Mouse (Mus musculus): ENCODE results near the gene Trim65.
"Not testable (repeated sequence)": the region's sequence is repeated elsewhere in the genome, so short reads cannot be mapped to it uniquely, and the experiment has no call there.

Trim65 gene

DNA sequence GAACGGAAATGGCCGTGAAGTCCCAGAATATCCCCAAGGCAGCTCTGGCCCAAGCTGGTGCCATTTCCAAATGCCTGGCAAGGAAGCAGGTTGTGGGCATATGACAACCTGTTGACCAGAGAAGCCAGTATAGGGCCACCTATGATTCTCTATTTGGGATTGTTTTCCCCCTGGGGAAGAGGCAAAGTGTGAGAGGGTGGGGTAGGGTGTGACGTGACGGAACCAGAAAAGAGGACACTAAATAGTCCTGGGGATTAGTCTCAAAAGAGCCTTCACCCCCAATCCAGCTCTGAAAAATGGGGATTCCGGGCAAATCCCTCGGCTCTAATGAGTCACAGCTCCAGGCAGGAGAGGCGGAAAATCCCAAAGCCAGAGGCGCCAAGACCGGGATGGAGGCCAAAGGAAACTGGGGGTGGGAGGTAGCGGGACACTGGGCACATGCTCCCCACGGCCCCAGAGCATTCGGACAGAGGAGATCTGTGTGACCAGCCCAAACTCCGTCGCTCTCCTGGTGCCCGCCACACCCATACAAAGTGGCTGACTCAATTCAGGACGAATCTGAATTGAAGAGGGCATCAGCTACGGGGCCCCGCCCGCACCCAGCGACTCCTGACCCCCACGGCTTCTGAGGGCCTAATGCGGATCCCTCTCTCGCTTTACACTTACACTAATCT is 22.3 kb downstream of the Trim65 start:
- no peak for DNase-seq (ENCODE audit: low spot score in 2 of 2)

DNA sequence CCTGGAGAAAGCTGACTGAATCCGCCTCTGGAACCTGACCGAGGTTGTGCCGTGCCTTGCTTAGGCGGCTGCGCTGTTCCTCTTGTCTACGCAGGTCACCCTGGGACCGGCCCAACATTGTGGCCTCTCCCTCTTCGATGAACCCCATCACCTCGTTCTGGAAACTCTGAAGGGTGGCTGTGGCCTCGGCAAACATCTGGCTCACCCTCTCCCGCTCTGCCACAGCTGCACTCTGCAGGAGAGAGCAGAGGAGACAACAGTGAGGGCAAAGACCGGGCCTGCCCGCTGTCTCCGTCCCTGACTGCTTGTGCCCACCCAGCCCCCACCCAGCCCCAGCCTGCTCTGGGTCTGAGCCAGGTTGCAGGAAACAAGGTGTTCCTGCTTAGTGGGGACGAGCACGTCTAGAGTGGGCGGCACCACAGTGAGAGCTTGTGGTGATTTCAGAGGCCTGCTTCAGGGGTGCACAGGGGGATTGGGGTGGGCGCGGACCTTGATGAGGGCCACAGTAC is 23.1 kb downstream of the Trim65 start:
- DNase-seq (ENCODE audit: low spot score in 2 of 2) = no peak

DNA sequence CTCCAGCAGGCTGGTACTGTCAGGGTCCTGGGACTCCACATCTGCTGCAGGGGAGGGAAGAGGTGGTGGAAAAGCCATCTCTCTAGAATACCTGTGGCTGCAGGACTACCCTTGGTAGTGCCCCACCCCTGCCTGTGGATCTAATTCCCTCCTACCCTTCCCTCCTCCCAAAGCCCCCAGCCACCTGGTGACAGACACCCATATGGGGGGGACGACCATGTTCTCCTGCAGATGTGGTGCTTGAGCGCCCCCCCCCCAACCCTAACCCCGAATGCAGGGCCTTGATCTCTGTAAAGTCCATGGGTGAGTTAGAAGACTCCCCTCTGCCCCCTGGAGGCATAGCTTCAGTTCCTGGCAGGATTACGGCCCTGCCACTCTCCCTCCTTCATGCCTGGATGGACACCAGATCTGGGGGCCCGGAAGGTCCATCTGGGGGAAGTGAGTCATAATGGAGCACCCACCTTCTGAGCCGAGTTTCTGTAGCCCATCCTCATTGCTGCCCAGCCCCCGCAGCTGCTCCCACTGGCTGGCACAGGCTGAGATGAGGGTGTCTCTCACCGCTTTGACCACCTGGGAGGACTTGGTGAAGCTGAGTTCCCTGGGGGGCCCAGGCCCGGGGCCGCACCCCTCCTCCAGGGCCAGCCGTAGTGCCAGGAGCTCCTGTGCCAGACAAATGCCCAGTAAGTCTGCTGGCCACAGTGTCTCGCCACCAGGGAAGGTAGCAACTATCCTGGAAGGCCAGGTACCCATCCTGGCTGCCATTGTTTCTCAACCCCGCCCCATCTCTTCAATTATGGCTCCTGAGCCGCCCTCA is 23.8 kb downstream of the Trim65 start:
- DNase-seq (ENCODE audit: low spot score in 2 of 2) = no peak

DNA sequence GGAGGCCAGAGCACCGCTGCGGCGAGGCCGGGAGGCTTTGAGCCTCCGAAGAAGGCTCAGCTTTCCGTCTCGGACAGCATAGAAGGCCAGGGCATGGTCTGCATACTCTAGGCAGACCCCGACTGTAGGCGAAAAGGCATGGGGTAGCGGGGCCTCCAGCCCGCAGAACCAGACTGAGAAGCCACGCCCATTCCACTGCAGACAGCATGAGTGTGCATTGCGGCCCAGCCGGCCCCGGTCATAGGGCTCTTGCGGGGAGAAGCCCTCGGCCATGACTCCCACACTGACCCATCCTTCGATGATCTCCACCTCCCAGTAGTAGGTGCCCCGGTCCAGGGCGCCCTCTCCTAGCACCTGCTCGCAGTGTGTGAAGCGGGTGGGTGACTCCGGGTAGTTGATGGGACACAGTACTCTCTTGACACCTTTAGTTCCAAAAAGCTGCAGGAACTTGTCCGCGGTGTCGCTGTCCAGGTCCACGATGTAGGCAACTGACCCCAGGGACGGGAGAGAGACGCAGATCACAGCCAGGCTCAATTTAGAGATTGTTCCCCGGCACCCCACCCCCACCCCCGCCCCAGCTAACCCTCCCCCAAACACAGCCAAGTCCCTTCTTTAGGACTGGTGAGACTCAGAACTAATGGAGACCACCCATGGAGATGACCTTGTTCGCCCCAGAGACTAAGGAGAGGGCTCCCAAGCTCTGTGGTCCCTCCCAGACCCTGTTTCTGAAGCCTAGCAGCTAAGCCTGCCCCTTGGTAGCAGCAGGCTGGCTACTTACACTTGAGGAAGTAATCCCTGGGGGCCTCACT is 24.6 kb downstream of the Trim65 start:
- DNase-seq (ENCODE audit: low spot score in 2 of 2) = no peak

DNA sequence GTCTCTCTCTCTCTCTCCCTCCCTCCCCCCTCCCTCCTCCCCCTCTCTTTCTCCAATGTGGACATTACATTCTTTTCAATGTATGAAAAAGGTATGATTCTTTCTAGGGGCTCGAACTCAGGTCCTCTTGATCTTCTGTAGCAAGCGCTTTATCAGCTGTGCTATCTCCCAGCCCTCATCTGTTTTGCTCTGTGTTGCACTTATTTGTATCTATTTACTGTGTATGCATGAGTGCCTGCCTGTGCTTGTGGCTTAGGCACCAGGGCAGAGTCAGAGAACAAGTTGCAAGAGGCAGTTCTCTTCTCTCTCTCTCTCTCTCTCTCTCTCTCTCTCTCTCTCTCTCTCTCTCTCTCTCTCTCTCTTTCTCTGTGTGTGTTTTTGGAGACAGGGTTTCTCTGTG is 25.9 kb downstream of the Trim65 start:
- DNase-seq (ENCODE audit: low spot score in 2 of 2) = no peak

DNA sequence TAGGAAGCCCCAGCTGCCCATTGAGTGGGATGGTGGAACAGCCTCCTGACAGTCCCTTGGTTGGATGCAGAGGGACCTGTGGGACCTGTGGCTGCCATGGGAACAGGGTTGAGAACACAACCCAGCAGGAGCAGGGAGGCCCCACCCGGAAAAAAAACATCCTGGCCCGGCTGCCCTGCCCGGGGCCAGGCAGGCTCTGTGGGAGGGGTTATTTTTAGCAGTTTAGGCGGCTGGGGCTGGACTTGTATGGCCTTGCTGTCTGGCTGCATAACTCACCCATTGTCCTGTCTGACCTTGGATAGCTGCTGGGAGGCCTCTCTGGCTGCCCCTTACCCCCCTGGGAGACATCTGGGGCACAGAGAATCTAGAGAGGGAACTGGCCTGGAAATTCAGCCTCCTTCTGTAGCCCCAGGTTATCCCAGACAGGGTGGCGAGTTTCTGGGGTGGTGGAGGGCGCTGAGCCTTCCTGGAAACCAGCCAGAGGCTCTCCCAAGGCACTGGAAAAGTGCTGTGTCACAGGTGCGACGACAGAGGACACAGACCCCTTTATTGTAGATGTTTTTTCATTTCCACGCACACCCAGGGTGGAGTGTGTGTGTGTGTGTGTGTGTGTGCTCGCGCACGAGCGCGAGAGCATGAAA is 26.8 kb downstream of the Trim65 start:
- no peak for DNase-seq (ENCODE audit: low spot score in 2 of 2)

DNA sequence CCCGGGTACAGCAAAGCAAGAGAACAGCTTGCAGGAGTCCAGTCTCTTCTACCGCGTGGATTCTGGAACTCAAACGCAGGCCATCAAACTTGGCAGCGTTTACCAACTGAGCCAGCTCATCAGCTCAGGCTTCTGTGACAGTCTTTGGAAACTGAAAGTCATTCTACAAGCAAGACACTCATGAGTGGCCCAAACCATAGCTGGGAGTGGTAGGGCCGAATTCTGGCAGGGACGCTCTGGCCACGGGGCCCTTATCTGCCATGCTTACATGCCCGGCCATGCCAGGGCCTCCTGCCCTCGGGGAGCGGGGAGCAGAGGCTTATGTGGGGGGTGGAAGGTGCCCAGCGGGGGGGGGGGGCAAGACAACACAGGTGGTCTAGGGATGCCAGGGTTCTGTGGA is 27.4 kb downstream of the Trim65 start:
- DNase-seq (ENCODE audit: low spot score in 2 of 2) = no peak

DNA sequence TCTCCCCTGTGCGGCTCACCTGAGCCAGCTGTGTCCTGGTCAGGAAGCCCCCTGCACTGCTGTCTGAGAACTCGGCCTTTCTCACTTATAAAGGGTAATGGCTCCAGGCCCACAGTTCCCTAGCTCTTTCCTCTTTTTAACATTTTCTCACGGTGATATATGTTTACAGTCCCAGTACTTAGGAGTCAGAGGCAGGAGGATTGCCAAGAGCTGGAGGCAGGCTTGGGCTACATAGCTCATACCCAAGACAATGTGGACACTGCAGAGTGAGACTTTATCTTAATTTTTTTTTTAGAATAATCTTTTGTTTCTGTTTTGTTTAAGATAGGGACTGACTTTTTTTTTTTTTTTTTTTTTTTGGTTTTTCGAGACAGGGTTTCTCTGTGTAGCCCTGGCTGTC is 28.5 kb downstream of the Trim65 start:
- DNase-seq (ENCODE audit: low spot score in 2 of 2) = no peak

DNA sequence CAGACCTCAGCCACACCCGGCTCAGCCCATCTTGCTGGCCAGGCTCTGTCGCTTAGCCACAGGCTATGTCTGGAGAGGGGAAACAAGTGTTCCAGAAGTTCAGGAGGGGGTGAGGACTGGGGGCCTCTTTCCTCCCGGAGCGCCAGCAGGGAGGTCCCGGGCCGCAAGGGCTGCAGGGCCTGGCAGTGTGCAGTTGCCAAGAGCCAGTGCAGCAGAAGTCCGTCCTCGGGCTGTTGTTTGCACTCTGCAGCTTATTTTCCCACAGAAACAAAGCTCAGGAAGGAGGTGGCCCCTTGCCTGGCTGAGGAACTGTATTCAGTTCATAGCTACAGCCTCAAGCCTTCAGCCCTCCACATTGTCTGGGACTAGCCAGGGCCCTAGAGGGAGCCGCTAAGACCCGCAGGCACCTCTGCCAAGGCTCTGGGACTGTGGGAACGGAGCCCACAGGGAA is 29.0 kb downstream of the Trim65 start:
- DNase-seq (ENCODE audit: low spot score in 2 of 2) = no peak

DNA sequence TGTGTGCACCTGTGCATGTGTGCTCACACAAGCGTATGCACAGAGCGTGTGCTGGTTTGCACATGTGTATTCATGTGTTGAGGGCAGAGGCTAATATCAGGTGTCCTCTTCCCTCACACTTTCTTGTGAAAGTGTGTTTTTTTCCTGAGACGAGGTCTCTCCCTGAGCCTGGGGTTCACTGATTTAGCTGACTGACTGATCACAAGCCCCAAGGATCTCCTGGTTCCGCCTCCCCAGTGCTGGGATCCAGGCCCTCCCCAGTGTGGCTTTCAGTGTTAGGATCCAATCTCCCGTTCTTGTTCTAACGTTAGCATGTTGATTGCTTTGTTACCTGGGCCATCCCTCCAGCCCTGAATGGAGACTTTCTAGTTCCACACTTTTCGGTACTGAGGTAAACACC is 30.1 kb downstream of the Trim65 start:
- no peak for DNase-seq (ENCODE audit: low spot score in 2 of 2)

DNA sequence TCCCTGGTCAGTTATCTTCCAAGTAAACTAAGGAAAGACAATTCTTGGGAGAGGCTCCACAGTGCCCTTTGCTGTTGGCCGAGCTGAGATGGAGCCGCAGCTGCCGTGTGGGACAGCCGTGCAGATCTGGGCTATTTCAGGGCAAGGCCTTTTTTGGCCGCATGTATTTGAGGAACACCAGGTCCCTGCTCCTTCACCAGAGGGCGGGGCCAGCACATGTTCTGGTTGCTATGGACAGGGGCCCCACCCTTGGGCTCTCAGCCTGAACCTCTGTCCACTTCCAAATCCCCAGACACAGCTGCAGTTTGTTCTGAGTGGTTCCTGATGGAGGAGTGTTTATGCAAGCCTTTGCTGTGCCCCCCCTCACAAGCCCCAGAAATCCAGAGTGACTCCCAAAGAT is 30.5 kb downstream of the Trim65 start:
- no peak for DNase-seq (ENCODE audit: low spot score in 2 of 2)

DNA sequence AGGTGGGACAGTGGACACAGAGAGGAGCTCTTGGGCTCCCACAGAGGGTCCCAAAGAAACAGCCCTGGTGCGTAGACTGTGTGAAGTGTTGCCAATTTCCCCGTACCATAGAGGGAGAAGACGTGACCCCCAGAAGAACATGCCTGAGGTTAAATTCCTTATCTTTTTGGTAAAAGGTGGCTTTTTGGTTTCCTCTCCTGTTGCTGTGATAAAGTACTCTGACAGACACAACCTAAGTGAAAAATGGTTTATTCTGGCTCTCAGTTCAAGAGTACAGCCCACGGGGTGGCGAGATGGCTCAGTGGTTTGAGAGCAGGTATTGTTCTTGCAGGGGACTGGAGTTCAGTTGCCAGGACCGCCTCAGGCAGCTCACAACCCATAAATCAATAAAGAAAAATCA is 31.5 kb downstream of the Trim65 start:
- no peak for DNase-seq (ENCODE audit: low spot score in 2 of 2)

DNA sequence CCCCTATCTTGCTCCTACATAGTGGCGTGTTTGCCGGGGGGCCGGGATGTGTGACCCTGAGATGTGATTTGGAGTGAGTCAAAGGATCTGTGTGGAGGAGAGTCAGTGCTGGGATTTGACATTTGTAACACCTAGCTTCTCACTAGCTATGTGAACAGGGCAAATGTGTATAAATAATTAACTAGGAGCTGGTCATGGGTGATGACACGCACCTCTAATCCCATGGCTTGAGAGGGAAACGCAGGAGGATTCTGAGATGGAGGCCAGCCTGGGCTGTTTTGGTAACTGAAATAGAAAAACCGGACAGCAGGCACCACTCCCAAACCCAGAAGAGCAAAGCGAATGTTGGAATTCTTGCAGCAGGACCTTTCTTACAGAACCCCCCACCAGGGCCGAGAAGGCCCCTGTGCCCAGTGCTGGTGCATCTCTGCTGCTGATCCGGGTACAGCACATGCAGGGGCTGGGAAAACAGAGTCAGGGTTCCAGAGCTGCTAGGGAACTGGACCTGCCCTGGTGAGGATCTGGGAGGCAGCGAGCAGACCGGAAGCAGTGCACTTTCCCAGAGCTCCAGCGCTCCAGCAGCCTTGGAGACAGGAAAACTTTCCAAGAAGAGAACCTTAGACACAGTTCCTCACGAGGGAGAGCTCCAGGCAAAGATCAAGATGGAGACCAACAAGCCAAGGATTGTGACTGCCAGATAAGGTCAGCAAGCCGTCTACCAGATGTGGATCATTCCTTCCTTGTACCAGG is 32.0 kb downstream of the Trim65 start:
- DNase-seq (ENCODE audit: low spot score in 2 of 2) = no peak

DNA sequence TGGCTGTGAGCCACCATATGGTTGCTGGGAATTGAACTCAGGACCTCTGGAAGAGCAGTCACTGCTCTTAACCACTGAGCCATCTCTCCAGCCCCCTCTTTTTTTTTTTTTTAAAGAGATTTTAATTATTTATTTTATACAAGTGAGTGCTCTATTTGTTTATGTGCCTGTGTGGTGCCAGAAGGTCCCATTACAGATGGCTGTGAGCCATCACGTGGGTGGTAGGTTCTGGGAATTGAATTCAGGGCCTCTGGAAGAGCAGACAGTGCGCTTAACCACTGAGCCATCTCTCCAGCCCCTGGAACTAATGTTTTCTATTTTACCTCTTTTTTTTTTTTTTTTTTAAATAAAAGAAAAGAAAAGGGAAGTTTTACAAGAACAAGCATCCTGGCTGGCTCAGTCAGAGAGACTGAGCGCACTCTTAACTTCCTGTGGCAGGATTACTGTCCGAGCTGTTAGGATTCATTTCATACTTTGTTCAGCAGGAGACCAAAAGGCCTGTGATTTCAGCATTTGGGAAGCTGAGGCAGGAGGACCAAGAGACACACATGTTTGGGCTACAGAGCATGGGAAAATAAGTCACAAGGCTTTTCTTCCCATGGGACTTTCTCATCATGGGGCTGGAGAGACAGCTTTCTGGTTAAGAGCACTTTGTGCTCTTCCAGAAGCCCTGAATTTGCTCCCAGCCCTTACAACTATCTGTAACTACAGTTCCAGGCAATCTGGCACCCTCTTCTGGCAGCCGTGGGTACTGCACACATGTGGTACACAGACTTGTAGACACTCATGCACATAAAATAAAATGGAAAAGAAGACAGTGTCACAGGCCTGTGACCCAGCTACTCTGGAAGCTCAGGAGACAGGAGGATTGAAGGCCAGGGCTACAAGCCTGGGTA is 34.5 kb downstream of the Trim65 start:
- no peak for DNase-seq (ENCODE audit: low spot score in 2 of 2)

DNA sequence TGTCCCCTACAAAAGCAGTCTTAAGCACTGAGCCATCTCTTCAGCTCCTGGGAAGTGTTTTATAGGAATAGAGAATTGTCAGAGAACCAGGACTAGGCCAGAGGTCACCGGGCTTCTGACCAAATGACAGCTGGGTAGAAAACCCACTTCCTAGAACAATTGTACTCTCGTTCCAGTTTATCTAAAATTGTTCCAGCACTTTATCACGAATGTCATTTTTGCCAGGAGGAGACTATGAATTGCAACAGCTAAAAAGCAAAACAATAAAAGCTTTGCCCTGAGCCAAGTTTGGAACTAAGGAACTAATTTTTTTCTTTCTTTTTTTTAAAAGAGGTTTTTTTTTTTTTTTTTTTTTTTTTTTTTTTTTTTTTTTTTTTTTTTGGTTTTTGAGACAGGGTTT is 35.4 kb downstream of the Trim65 start:
- no peak for DNase-seq (ENCODE audit: low spot score in 2 of 2)

DNA sequence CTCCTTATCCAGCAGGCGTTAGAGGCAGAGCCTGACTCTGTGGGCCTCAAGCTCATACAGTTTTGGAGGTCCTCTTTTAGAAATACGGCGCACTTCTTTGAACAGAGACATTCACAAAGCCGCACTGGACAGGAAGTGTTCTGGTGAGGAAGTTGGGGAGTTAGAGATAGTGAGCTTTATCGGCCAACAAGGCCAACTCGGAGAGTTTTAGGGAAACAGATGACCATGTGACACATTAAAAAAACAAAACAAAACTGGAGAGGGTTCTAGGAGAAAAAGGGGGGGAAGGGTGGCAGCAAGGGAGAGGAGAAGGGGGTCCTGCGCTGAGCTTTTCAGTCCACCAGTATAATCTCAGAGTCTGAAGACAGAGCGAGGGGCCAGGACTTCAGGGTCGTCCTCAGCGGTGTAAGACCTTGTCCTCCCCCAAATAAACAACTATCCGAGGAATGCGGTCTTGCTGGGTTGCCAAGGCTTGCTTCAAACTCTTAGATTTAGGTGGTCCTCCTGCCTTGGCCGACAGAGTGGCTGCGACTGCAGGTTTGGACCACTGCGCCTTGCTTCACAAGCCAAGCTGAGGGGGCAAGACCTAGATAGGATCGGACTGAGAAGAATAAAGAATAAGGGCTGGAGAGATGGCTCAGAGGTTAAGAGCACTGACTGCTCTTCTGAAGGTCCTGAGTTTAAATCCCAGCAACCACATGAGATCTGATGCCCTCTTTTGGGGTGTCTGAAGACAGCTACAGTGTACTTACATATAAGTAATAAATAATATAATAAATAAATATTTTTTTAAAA is 37.0 kb downstream of the Trim65 start:
- no peak for DNase-seq (ENCODE audit: low spot score in 2 of 2)

DNA sequence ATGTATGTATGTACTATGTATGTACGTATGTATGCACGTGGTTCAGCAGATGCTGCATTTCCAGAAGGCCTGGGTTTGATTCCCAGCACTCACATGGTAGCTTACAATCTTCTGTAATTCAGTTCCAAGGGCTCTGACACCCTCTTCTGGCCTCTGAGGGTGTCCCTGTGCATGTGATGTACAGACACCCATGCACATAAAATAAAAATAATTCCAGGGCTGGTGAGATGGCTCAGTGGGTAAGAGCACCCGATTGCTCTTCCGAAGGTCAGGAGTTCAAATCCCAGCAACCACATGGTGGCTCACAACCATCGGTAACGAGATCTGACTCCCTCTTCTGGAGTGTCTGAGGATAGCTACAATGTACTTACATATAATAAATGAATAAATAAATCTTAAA is 38.0 kb downstream of the Trim65 start:
- DNase-seq (ENCODE audit: low spot score in 2 of 2) = not testable (repeated sequence)

DNA sequence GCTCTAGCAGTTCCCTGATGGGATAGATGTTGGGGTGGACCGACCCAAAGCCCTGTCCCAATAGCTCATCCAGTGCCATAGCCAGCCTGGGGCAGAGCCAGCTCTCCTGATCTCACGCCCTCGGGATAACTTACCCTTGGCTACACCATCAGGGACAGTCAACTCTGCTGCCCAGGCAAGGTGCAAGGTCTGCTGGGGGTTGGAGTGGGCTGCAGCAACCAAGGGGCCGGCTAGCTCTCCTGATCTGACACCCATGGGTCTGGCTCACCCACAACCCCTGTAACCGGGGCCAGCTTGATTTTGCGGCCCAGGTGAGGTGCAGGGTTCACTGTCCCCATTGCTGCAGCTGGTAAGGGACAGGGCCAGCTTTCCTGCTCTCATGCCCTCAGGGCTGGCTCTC is 39.3 kb downstream of the Trim65 start:
- DNase-seq (ENCODE audit: low spot score in 2 of 2) = no peak

DNA sequence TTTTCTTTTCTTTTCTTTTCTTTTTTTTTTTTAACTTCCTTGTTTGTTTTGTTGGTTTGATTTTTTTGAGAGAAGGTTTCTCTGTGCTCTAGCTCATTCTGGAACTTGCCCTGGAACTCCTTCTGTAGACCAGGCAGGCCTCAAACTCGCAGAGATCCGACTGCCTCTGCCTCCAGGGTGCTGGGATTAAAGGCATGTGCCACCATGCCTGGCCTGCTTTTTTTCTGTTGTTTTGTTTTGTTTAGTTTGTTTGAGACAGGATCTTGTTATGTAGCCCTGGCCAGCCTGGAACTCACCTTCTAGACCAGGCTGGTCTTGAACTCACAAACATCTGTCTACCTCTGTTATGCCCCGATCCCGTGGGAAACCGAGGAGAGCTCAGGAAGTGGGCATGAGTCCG is 41.4 kb downstream of the Trim65 start:
- DNase-seq (ENCODE audit: low spot score in 2 of 2) = no peak

Measured in right cerebral cortex, postnatal 36 days (tissue).